Mouse (Mus musculus): Measurements from ENCODE around the gene Col9a1. TPM values are rescaled to one million over a fixed set of nuclear protein-coding genes. Genes with fewer than 3 reads are reported as not detected.

Gene Col9a1
- polyA plus RNA-seq, 1 experiment from 2014 or later: 106 TPM

DNA sequence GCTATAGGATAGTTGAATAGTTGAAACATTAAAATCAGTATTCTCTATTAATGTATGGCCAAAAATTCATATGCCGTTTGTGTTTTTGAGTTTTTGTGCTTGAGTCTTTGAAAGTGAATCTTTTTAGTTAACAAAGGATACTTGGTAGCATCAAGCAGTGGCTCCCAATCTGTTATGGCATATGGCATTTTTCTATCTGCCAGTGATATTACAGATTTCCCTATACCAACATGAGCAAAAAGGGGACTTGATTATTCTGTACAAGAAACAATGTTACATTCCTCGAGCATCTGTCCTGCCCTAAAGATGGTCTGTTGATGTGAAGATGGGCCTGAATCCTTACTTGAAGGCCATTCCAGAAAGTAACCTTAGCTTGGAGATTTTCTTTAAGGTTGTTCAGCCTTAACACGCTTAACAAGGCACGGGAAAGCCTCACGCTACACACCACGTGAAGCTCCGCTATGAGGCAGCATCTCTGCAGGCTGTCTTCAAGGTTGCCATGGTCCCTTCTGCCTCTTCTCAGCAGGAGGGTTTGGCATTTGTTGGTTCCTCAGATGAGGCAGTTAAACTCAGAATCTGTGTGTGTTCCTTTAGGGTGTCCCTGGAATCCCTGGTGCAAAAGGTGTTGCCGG lies 45.7 kb downstream of the Col9a1 start:
- Histone ChIP-seq H3K36me3 (no peaks in the 10 kb centered on the region), H3K9ac (no peak overlapping the region), H3K4me3 (no peak overlapping the region), H3K27me3 (no peaks in the 10 kb centered on the region), H3K9me3 (no peaks in the 10 kb centered on the region), H3K4me1 (peaks cover 13% of the 10 kb centered on the region), H3K4me2 (no peak overlapping the region), H3K27ac (no peak overlapping the region)
- ATAC-seq (ENCODE audit: insufficient number of reproducible peaks, insufficient read depth, low FRiP score, low TSS enrichment, low read depth): no peak
- WGBS: 89% methylated on average over 8 of the region's 8 CpGs

DNA sequence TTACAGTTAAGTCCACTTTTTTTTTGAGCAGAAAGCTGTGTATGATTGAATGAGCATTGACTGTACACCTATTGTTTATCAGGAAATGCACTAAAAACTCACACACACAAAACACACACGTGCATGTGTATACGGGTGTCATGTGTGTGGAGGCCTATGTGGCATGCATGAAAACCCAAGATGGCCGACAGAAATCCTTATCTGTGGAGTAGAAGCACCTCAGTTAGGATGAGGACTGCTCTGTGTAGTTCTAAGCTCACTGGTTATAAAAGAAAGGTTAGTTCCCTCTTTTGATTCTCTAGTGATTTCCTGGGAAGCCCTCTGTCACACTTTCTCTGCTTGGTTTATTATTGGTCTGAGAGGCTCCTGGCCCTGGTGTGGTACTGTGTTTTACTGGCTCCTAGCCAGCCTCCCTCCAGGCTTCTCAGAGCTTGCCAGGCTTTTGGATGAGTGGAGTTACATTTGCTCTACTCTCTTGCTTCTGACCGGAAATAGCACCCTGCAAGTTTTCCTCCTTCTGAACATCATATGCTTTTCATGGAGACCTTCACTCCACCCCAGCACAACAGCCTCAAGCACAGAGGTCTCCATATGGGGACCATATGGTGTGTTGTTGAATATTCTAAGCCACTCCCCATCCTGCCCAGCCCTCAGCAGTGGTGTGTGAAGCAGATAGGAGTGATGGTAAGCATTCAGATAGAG lies 48.6 kb downstream of the Col9a1 start:
- Histone ChIP-seq H3K4me3 (no peak overlapping the region), H3K4me1 (peaks cover 25% of the 10 kb centered on the region), H3K27me3 (no peaks in the 10 kb centered on the region), H3K4me2 (no peak overlapping the region), H3K9me3 (no peaks in the 10 kb centered on the region), H3K9ac (no peak overlapping the region), H3K27ac (peak overlapping the region; percentile 56; the same call in 1 of the 2 replicates), H3K36me3 (no peaks in the 10 kb centered on the region)
- 70% methylated on average over 4 of the region's 4 CpGs for WGBS
- peak; percentile 53; the same call in 1 of the 2 replicates for ATAC-seq (ENCODE audit: insufficient number of reproducible peaks, insufficient read depth, low FRiP score, low TSS enrichment, low read depth)

DNA sequence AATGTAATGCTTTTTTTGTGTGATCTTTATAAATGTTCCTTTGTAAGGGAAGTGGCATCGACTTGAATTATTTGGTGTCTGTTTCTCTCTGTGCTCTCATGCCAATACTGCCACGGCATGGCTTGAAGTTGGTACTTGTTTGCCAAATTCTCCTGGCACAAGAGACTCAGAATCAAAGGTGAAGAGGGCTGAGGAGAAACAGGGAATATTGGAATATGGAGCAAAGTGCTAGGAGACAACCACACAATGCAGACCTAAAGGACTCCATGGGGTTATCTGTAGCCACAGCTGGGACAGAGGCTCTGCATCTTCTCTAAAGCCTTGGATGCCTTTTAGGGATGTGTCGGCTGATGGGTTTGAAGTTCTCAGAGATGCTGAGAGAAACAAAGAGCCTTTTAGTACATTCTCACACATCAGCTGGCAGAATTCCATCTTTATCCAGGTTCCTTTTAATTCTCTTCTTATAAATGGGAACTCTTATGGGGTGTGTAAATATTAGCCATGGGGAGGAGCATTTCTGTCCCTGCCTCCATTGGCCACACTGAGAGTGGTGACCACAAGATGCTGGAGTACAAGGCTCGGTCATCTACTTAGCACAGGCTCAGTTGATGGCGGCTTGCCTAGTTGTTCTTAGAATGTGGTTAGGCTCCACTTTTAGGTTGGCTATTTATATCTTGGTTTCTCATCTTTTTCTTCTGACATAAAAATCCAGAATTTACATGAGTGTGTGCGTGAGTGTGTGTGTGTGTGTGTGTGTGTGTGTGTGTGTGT lies 49.7 kb downstream of the Col9a1 start:
- ATAC-seq (ENCODE audit: insufficient number of reproducible peaks, insufficient read depth, low FRiP score, low TSS enrichment, low read depth): no peak
- WGBS: 75% methylated on average over 6 of the region's 6 CpGs
- Histone ChIP-seq H3K9me3 (no peaks in the 10 kb centered on the region), H3K27me3 (no peaks in the 10 kb centered on the region), H3K4me3 (no peak overlapping the region), H3K9ac (no peak overlapping the region), H3K36me3 (no peaks in the 10 kb centered on the region), H3K27ac (no peak overlapping the region), H3K4me2 (no peak overlapping the region), H3K4me1 (peaks cover 28% of the 10 kb centered on the region)

DNA sequence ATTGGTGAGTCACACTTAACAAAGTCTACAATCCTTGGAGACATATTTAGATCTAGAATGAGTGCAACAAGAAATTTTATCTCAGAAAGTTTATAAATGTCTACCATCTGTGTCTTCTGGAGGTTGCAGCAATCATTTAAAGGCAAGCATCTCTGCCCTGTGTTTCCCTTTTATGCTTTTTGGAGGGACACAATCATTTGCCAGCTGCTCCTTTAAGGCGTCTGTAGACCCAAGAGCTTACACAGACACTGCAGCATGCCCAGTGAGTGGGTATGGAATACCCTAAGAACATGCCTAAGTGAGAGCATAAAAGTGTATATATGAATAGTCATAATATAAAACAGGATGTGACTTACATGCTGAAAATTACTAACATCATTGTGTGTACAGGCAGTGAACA lies 52.1 kb downstream of the Col9a1 start:
- Histone ChIP-seq H3K27ac (peak overlapping the region; percentile 60), H3K27me3 (no peaks in the 10 kb centered on the region), H3K9ac (no peak overlapping the region), H3K9me3 (no peaks in the 10 kb centered on the region), H3K4me2 (no peak overlapping the region), H3K4me3 (no peak overlapping the region), H3K36me3 (no peaks in the 10 kb centered on the region), H3K4me1 (peaks cover 28% of the 10 kb centered on the region)
- 58% methylated on average over 1 of the region's 1 CpGs for WGBS
- ATAC-seq (ENCODE audit: insufficient number of reproducible peaks, insufficient read depth, low FRiP score, low TSS enrichment, low read depth): no peak

DNA sequence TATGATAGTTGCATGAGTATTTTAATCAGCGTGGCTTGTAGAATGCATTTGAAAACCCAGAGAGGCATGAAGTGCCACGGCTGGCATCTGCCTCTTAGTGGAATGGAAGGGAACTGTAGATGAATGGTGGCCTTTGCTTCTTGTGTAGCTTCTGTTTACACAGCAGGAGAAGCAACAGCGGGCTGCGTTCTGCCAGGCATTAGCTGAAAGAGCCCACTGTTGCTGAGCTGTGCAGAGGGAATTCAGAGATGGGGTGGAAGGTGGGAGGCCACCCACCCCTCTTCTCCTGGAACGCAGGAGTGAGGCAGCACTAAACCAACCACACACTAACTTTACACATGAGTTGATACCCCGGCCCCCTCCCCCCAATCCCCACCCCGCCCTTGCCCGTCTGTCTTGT lies 53.0 kb downstream of the Col9a1 start:
- H3K36me3 ChIP-seq: no peaks in the 10 kb centered on the region
- no peak overlapping the region for H3K9ac ChIP-seq
- no peaks in the 10 kb centered on the region for H3K27me3 ChIP-seq
- no peaks in the 10 kb centered on the region for H3K9me3 ChIP-seq
- no peak overlapping the region for H3K4me2 ChIP-seq
- 0 out of 2 replicates have a peak, but pooled peaks have one; percentile 52 for ATAC-seq (ENCODE audit: insufficient number of reproducible peaks, insufficient read depth, low FRiP score, low TSS enrichment, low read depth)
- H3K27ac ChIP-seq: peak overlapping the region; percentile 58; the same call in 1 of the 2 replicates
- 24% methylated on average over 8 of the region's 8 CpGs for WGBS
- no peak overlapping the region for H3K4me3 ChIP-seq
- H3K4me1 ChIP-seq: peaks cover 28% of the 10 kb centered on the region

DNA sequence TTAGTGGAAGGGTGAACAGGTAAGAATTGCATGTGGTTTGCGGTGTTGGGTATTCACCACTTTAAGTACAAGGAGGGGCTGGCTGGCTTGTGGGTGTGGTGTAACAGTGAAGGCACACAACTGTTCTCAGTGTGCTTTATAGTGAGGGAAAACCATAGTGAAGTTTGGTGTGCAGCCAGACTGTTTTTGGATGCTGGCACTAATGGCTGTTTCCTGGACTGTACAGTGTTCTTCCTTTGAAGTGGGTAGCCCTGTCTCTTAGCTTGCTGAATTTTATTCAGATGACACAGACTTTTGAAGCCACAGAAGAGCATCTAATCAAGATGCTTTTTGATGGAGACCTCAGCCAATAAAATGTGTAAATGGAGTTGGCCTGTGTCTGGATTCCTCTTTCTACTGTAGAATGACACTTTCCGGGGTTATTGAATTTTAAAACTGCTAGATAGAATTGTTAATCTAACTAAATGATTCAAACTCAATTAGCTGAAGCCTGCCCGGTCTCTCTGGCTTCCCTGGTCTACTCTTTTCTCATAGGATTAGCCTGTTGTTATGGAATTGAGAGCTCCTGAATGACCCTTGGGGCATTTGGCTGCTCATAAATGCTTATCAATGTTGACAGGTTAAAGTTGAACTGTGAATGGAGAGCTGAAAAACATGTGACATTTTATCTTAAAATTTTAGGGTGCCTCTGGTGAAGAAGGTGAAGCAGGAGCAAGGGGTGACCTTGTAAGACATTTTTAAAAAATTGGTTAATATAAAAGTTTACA lies 54.3 kb downstream of the Col9a1 start:
- Histone ChIP-seq H3K27me3 (no peaks in the 10 kb centered on the region), H3K9me3 (no peaks in the 10 kb centered on the region), H3K4me1 (peaks cover 23% of the 10 kb centered on the region), H3K9ac (no peak overlapping the region), H3K4me2 (no peak overlapping the region), H3K27ac (no peak overlapping the region), H3K4me3 (no peak overlapping the region), H3K36me3 (no peaks in the 10 kb centered on the region)
- no peak for ATAC-seq (ENCODE audit: insufficient number of reproducible peaks, insufficient read depth, low FRiP score, low TSS enrichment, low read depth)
- 44% methylated on average over 3 of the region's 3 CpGs for WGBS

DNA sequence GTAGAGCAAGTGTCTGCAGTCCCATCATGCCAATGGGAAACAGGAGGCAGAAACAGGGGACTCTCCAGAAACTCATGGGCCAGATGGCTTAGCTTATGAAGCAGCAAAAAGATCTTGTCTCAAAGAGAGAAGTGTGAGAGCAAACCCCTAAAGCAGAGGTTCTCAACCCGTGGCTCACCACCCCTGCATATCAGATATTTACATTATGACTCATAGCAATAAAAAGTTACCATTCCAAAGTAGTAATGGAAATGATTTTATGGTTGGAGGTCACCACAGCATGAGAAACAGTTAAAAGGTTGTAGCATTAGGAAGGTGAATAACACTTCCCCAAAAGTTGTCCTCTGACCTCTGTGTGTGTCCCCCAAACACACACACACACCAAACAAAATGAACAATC lies 58.9 kb downstream of the Col9a1 start:
- no peak overlapping the region for H3K4me2 ChIP-seq
- WGBS: 78% methylated on average over 1 of the region's 1 CpGs

DNA sequence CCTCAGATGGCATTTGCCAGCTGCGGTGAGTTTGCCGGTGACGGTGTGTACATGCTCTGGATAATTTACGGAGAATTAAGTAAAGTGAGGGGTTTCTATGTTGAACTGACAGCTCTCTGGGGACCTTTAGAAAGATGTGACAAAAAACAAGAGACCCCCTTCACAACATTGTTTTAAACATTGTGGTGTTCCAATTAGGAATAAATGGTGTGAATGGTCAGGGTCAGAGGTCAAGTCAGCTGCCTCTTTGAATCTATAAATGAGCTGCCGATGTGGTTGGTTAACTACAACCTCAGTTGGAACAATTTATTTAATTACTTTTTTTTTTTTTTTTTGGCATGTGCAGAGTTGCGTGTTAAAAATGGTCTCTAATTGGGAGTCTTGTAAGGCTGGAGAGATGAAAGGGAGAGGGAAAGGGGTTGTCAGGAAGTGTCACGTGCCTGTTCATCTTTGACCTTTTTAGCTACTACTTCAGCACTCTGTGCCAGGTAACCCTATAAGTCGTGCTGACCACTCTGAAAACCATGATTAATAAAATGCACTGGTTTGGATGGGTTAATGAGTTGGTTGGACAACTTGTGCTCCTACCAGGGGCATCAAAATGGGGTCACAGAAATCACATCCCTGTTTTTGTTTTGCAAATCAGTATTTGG lies 62.8 kb downstream of the Col9a1 start:
- no peak for ATAC-seq (ENCODE audit: insufficient number of reproducible peaks, insufficient read depth, low FRiP score, low TSS enrichment, low read depth)
- 45% methylated on average over 8 of the region's 8 CpGs for WGBS

More for the DNA sequence above, 58.9 kb downstream of the Col9a1 start:
- Histone ChIP-seq H3K9ac (no peak overlapping the region), H3K27me3 (no peaks in the 10 kb centered on the region), H3K9me3 (no peaks in the 10 kb centered on the region), H3K4me1 (0 out of 2 replicates have a peak, but pooled peaks cover 2% of the 10 kb centered on the region), H3K36me3 (no peaks in the 10 kb centered on the region), H3K4me3 (no peak overlapping the region), H3K27ac (no peak overlapping the region)
- no peak for ATAC-seq (ENCODE audit: insufficient number of reproducible peaks, insufficient read depth, low FRiP score, low TSS enrichment, low read depth)

DNA sequence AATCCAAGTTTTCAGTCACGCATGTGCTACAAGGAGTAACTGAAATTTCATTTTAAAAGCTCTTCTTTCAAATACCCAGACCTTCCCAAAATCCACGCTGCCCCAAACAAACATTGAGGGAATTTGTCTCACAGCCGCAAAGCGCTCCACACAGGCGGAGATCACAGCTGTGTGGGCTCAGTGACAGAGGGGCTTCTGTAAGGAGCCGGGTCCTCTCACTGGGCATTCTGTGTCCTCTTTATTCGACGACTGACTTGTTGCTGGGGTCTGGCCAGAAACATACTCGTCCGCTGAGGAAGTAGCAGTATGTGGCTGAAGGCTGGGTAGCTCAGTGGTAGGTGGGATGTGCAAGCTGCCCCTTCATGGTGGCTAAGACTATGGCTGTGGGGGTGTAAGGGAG lies 67.5 kb downstream of the Col9a1 start:
- no peak for ATAC-seq (ENCODE audit: insufficient number of reproducible peaks, insufficient read depth, low FRiP score, low TSS enrichment, low read depth)
- WGBS: 68% methylated on average over 10 of the region's 10 CpGs

More for the DNA sequence above, 62.8 kb downstream of the Col9a1 start:
- Histone ChIP-seq H3K4me1 (no peaks in the 10 kb centered on the region), H3K27me3 (no peaks in the 10 kb centered on the region), H3K4me3 (no peak overlapping the region), H3K27ac (no peak overlapping the region), H3K36me3 (no peaks in the 10 kb centered on the region), H3K9ac (no peak overlapping the region), H3K4me2 (no peak overlapping the region), H3K9me3 (no peaks in the 10 kb centered on the region)

DNA sequence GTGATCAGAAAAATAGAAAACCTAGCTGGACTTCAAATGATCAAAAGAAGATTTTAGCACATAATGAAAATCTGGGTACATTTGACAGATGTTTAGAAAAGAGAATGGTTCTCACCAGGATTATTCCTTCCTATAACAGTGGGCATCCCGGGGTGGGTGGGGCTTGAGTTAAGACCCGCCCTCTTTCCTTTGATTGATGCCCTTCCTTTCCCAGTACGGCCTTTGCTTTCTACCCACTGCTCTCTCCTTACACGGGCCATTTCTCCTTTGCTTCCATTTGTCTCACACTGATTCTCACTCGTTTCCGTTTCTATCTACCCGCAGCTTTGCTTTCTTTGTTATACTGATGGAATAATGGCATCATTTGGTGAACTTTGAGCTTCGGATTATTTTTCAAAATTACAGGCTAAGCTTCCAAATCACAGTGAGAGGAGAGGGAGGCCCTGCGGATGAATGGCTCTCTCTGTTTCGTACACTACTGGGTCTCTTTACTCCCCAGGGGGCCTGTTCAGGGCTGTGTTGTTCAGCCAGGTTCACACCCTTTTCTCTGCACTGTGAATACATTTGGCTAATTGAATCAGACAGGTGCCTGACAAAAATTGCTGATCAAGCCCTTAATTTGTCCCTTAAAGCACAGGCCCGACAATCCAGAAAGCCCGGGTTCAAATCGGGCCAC lies 68.4 kb downstream of the Col9a1 start:
- Histone ChIP-seq H3K4me2 (no peak overlapping the region), H3K36me3 (no peaks in the 10 kb centered on the region), H3K4me3 (no peak overlapping the region), H3K9me3 (no peaks in the 10 kb centered on the region), H3K27me3 (no peaks in the 10 kb centered on the region), H3K4me1 (0 out of 2 replicates have a peak, but pooled peaks cover 2% of the 10 kb centered on the region), H3K9ac (no peak overlapping the region), H3K27ac (no peak overlapping the region)
- WGBS: 47% methylated on average over 13 of the region's 13 CpGs
- no peak for ATAC-seq (ENCODE audit: insufficient number of reproducible peaks, insufficient read depth, low FRiP score, low TSS enrichment, low read depth)

More for the DNA sequence above, 67.5 kb downstream of the Col9a1 start:
- H3K36me3 ChIP-seq: no peaks in the 10 kb centered on the region
- no peak overlapping the region for H3K27ac ChIP-seq
- no peak overlapping the region for H3K4me3 ChIP-seq
- H3K9ac ChIP-seq: no peak overlapping the region
- H3K4me2 ChIP-seq: no peak overlapping the region
- H3K9me3 ChIP-seq: no peaks in the 10 kb centered on the region
- H3K27me3 ChIP-seq: no peaks in the 10 kb centered on the region
- 0 out of 2 replicates have a peak, but pooled peaks cover 2% of the 10 kb centered on the region for H3K4me1 ChIP-seq
